Mouse (Mus musculus) spleen, adult 2 months (tissue): Measurements from ENCODE around the gene Gtpbp3.

Experiments used
- CTCF ChIP-seq: fragments of 200-500 bp; IDR thresholded peaks from 2 replicates; pipeline ENCODE4 v1.5.1; 2011; ENCODE audit warnings: mild to moderate bottlenecking, inconsistent platforms; ENCODE audit not compliant: insufficient read depth, insufficient read length, insufficient replicate concordance; ENCODE audit errors: extremely low read depth
- POLR2A ChIP-seq: fragments of 200-500 bp; IDR thresholded peaks from 2 replicates; pipeline ENCODE4 v1.6.1; 2011; ENCODE audit warnings: low read depth, low read length, inconsistent platforms

GRCm38 (mm10) chr8:71462786-71463185, 25.1 kb upstream of the Gtpbp3 start:
- no peak for TF ChIP-seq POLR2A
- TF ChIP-seq CTCF = no peak
